Mouse (Mus musculus): Measurements from ENCODE around the gene Mmp28.

The Mmp28 gene

DNA sequence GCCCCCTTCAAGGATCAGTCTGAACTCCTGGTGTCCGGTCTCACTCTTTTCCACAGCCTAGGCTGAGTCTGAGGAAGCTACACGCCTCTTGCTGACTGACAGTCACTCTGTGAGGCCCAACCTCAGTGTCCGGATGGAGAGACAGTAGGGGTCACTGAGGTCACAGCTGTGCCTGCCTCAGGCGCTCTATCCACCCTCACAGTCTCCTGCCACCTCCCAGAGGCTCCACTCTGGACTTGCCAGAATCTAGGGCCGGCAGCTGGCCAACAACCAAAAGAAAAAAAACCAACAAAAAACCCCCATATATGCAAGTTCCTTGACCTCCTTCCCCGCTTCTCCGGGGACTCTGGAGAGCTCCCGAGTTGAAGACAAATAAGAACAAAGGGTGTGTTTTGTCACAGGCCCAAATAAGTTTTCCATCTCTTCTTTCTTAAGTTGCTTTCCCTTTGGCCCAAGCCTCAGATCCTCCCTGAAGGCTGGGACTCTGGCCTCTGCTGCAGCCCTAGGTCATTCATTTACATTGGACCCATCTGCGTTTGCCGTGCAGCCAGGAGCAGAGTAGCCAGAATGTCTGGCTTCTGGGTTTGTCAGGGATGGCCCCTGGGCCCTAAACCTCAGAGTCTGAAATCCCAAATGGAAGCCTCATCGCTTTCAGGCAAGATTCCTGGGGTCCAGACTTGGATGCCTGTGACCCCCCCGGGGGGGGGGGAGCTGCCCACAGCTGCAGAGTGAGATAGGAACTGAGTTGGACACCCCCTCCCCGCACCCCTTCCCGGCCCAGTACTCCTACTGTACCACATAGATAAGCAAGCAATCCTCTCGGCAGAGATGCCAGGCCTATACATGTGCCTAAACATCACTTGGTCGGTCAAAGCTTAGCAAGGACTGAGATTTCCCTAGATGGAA, 14.6 kb downstream of the Mmp28 start:
- no peak for DNase-seq (ENCODE audit: low read depth, low spot score)

DNA sequence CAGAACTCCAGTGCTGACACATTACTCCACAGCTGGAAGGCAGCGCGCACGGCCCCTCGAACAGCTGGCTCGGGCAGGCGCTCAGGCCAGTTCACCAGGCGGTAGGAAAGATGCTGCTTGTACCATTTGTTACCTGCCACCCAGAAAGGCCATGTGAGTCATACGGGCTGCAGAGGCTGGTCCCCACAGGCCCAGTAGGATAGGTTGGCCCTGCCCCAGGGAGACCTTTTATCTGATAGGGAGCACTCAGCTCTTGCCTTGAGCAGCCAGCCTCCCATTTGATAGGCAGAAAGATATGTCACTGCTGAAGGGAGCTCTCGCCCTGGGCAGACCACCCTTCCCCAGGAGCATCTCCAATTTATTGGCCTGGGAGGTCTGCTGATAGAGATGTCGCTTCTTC, 15.3 kb downstream of the Mmp28 start:
- DNase-seq (ENCODE audit: low read depth, low spot score), result no peak

DNA sequence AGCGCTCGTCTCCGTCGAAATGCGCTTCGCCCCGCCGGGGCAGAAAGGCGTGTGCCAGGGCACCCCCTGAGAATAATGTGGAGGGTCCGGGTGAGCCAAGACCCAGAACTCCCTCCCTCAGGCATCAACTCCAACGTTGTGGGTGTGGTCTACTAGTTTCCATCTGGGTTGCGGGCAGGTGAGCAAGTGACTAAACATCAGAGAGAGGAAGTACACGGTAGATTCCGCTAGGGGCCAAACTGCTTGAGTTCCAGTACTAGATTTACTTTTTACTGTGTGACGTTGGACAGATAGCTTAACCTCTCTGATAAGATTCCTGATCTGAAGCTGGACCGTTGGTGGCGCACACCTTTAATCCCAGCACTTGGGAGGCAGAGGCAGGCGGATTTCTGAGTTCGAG, 17.9 kb downstream of the Mmp28 start:
- peak; percentile 61 for DNase-seq (ENCODE audit: low read depth, low spot score)

DNA sequence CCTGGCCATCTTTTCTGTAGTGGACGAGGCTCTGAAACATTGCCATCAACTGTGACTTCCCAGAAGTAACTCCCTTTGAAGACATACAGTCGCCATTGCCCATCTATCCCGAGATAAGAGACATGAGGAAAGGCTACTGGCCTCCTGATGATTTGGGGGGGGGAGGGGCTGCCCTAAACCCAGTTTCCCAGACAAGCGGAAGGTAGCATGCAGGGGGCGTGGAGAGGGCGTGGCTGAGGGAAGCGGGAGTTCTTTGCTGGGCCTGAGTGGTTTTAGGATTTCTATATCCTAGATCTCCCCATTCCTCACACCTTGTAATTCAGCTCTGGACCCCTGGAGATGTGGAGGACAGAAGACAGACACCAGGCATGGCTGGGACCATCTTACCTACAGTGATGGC, 19.0 kb downstream of the Mmp28 start:
- DNase-seq (ENCODE audit: low read depth, low spot score), result no peak

DNA sequence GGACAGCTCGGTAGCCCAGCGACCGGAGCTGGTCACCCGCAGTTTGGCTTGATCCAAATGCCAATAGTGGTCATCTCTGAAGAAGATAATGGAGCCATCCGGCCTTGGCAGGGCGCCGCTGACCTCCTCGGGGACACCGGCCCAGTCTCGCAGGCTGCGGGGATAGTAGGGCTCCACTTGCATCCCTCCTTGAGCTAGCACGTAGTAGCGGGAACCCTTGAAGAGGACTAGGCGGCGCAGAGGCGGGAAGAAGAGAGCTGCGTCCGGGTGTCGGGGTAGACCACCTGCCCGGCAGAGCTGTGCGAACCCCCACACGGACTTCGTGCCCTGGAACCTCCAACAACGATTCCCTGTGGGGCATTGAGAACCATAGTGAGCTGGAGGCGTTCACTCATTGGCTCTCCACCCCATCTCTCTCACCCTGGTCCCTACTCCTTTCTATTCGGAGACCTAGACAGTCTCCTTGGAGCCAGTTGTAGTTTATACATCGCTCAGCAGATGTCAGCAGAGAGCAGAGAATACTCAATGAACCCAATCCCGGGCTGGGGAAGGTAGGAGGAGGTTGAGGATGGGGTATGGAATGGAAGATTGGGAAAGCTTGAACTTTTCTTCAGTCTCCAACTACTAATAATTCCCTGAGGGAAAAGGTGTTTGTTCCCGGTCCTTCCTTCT, 20.1 kb downstream of the Mmp28 start:
- DNase-seq (ENCODE audit: low read depth, low spot score), result peak; percentile 59

DNA sequence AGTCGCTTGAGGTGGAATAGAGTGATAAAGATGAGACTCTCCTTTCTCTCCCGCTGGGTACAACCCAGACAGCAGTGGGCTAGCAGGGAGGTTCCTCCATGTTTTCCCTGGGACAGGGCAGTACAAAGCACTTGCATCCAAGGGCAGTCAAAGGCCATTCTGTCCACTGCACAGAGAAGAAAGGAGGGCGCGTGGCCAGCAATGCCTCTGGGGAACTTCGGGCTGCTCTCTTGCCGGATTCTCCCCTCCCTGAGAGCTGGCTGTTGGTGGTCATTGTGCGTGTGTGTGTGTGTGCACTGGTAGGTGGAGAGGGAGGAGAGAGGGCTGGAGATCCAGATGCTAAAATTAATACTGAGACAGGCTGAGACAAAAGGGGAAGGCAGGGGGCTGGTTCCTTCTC, 21.6 kb downstream of the Mmp28 start:
- no peak for DNase-seq (ENCODE audit: low read depth, low spot score)

DNA sequence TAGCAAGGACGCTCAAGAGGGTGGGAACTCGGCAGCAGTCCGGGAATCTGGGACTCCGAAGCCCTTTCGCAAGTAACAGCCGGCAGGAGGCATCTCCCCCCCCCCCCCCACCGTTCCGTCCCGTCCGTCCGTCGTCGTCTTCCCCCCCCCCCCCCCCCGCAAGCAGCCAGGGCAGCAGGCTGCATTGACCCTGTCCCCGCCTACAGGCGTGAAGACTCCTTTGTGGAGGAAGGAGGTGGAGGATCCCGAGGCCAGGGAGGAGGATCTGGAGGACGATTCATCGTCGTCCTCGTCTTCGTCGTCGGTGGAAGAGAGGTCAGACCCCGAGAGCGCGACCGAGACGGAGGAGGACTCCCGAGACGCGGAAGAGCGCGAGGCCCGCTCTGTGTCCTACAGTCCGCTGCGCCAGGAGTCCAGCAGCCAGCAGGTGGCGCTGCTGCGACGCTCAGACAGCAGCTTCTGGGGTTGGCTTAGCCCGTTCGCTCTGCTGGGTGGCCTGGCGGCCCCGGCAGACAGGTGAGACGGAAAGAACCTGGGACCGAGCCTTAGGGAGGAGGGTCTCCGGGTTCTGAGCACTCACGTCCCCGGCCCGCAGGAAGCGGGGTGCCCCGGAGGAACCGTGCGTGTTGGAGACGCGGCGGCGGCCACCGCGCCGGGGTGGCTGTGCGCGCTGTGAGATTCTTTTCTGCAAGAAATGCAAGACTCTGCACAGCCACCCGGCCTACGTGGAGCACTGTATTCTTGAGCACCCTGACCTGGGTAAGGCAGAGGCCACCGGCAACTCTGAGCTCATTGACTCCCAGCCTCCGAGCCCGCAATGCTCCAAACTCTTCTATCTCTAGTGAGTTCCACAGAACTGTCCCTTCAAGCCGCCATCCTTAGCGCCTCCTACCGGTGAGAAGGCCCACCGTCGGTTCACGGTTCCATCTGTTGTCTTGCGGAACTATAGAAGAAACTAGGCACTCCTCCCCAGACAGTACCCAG, 22.5 kb downstream of the Mmp28 start:
- peak; percentile 94 for DNase-seq (ENCODE audit: low read depth, low spot score)

DNA sequence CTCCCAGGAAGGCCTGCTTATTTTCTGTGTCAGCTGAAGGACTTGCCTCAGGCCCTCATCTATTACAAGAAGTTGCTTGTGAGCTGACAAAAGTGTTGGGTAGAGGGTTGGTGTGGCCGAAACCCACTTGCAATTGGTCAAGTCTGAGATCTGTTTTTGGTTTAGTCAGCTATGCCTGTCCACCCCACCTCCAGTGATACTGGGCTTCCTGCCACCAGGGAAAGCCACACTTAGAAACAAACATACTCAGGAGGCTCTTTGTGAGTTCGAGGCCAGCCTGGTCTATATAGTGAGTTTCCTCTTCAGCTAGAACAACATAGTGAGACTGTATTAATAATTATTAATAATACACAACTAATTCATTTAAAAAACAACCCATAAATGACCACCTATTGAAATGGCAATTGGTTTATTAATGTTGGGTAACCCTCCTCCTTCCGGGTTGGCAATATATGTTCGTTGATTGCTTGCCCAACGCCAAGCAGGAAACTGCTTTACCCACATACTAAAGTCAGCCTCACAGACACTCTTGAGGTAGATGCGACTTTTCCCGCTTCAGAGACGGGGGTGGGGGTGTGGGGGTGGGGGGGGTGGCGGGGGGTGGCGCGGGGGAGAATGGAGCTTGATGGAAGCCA, 23.3 kb downstream of the Mmp28 start:
- DNase-seq (ENCODE audit: low read depth, low spot score), result peak; percentile 37

DNA sequence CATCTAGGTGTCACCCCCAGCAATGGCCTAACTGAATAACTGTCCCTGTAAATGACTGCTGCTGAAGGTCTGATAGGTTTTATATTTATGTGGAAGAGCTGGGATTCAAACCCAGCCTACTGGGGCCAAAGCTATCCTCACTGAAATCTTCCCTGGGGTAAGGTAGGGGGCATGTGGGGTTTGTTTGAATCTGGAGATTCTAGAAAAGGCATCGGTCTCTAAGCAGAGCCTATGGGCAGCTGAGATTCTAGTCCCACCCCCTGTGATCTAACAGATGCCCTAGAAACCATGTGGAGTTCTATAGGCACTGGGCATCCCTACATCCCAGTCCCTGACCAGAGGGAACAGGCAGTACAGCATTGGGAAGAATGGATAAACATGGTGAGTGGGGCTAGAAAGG, 25.5 kb downstream of the Mmp28 start, which contains the start of gene 1700020L24Rik:
Gene 1700020L24Rik (plus strand): TSS at position 301 of the 400 bp plus-strand sequence.
- DNase-seq (ENCODE audit: low read depth, low spot score), result no peak

DNA sequence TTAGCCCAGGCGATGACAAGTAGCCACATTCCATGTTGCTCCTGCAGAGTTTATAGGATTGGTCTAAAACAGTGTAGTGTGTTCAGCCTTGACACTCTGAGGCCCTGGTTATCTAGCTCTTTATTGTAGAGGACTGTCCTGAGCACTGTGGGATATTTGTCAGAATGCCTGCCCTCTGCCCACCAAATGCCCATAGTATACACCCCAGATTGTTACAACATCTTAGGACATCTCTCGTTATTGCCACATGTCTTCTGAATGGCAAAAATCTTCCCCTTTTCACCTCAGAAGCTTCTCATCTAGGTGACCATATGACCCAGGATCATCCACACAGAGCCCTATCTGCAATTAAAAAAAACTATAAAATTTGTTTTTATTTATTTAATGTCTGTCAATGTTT, 30.3 kb downstream of the Mmp28 start:
- DNase-seq (ENCODE audit: low read depth, low spot score), result no peak

DNA sequence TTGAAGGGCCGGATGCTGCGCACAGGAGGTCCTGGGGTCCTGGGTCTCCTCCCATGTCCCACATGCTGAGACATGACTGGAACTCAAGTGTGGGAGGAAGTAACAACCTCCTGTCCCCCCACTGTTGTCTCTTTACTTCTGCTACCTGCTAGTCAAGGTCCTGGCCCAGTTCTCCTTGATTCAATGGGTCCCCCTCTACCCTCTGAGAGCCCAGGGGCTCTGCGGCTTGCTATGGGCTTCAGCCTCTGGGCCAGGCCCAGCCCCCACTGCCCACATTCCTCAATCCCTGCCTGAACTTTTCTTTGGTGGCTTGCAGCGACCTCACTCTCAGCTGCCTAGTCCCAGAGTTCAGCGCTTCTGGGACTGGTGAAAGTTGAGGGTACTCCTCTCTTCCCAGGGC, 33.5 kb downstream of the Mmp28 start, which contains the start of gene Gas2l2:
Gene Gas2l2 (minus strand): TSS at position 101 of the 400 bp plus-strand sequence.
- DNase-seq (ENCODE audit: low read depth, low spot score), result no peak

DNA sequence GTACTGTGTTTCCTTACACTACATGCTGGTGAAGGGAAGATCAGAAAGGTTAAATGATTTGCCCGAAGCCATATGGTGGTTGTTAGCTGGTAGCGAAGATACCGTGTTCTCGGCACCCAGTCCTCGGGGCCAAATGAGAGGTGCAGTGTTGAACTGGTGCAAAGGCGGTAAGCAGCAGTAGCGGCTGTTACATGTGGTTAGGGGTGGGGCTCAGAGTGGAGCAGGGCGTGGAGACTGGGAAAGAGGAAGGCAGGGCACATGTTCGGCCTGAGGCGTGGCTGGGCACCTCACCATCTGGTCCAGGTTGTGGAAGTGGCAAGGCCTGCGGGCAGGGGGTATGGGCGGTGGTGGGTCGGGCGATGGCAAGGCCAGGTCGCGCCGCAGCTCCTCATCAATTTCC, 35.9 kb downstream of the Mmp28 start:
- DNase-seq (ENCODE audit: low read depth, low spot score), result peak; percentile 37

DNA sequence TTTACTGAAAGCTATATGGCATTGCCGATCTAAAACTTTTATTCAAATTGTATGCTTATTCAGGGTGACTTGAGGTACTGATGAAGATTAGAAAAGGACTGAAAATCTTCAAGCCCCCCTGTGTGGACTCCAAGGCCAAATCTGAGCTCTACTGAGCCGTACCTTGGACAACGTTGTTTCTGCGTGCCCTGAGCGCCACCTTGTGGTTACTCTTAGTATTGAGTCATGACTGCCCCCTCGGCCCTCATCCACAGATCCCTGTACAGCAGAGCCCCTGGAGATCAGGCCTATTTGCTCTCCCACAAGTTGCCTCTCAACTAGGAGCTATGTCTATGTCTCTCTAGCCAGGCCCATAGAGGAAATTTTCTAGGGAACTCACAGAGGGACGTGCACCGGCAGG, 38.2 kb downstream of the Mmp28 start:
- peak; percentile 64 for DNase-seq (ENCODE audit: low read depth, low spot score)

DNA sequence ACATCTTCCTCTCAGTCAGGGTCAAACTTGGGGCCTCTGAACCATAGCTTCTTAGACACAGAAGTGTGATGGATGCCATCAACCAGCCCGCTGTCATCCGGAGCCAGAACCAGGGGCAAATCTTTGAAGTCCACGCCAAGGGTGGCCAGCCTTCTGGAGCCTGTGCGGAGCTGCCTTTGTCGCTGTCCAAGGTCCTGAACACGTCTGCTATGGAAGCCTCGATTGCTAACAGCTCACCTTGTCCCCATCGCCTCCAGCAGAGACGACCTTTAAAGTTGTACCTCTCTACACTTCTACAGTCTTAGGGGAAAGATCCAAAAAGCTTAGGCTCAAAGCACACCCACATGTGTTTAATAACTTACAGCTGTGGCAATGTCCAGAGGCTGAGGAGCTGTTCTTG, 41.6 kb downstream of the Mmp28 start:
- DNase-seq (ENCODE audit: low read depth, low spot score), result peak; percentile 57

DNA sequence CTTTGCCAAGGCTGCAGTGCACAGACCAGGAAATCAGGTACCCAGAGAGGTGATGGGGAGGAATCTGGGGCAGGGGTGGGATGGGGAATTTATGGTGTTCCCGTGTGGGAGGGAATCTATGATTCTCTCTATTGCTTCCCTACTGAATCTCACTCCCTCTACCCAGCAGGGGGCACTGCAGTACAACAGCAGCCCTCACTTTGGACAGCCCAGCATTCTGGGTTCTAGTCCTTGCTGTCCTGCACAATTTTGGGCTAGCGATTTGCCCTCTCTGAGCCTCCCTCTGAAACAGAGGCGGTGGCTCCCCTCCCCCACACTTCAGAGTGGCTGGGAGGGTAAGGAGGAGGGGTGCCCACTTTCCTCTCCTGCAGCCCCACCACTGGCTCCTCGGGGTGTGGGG, 42.5 kb downstream of the Mmp28 start:
- DNase-seq (ENCODE audit: low read depth, low spot score), result no peak

DNA sequence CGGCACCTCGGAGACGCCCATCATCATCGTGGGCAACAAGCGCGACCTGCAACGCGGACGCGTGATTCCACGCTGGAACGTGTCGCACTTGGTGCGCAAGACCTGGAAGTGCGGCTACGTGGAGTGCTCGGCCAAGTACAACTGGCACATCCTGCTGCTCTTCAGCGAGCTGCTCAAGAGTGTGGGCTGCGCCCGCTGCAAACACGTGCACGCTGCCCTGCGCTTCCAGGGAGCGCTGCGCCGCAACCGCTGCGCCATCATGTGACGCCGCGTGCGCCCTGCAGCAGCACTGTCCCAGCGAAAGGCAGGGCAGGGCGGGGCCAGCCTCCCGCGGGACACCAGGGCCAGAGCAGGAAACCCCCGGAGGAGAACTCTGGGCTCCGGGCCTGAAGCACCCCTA, 44.3 kb downstream of the Mmp28 start:
- DNase-seq (ENCODE audit: low read depth, low spot score), result no peak

DNA sequence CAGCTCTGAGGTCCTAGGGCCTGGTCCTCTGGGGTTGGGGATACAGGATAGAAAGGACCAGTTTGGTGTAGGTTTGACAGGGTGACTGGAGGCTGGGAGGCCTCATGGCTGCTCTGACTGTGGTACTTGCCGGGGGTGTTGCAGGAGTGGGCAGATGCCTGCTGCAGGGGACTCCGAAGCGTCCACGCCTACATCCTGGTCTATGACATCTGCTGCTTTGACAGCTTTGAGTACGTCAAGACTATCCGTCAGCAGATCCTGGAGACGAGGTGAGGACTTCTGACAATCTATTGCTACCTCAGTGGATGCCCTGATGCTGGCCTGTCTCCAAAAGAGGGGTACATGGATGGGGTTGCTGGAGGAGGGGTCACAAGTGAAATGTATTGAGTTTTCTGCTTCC, 45.2 kb downstream of the Mmp28 start:
- no peak for DNase-seq (ENCODE audit: low read depth, low spot score)

DNA sequence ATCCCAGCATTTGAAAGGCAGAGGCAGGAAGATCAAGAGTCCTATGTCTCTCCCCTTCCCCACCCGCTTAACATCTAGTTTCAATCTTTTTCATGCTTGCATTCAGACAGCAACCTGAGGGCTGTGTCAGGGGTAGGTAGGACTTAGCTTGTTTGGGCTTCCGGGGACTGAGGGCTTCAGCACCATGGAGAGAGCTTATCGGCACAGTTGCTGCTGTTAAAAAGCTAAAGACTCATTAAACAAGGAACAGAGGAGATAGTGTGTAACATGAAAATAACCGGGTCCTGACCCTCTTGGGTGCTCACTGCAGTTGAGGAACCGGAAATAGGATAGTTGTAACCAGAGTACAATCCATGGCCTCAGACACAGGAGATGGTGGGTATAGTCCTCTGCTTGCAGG, 45.8 kb downstream of the Mmp28 start:
- peak; percentile 55 for DNase-seq (ENCODE audit: low read depth, low spot score)

DNA sequence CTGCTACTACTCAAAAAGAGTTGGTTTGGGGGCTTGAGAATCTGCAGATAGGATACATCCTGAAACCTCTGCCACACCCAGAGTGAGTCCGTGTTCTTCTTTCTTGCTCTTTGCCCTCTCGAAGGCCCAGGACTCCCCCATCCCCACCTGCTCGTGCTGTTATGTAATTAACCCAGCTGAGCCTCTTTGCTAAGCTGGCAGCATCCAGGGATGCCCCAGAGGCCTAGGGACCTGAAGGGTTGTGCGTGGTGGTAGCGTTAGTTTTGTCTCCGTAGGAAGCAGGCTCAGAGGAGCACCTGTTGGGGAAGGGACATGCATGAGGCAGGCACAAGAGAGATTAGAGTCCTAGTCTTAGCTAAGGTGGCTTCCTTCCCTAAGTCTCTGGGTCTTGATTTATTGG, 52.4 kb downstream of the Mmp28 start:
- DNase-seq (ENCODE audit: low read depth, low spot score), result no peak

DNA sequence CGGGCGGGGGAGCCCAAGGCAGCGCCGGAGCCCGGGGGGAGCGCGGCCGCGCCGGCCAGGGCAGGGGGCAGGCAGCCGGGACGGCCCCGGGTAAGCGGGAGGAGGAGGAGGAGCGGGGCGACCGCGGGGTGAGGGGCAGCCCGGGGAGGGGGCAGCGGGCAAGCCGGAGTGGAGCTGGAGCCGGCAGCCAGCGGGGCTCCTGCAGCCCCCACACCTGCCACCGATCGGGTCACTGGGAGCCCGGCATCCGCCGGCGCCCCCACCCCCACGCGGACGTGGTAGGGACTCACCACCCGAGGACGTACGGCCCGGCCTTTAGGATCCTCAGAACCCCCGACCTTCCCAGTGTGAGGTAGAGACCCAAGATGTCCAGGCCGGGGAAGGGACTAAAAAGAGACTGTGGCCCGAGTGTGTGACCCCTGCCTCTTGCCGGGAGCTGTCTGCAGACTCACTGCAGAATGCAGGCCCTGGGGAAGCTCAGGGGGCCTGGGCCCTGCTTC, 53.0 kb downstream of the Mmp28 start:
- DNase-seq (ENCODE audit: low read depth, low spot score), result no peak
